Mouse (Mus musculus): Measurements from ENCODE around the gene Vrk1. TPM values are rescaled to one million over a fixed set of nuclear protein-coding genes. Genes with fewer than 3 reads are reported as not detected.

Vrk1 gene
- polyA plus RNA-seq, 1 experiment from 2014 or later, result 37.1 TPM

- no peak for ATAC-seq (ENCODE audit: insufficient number of reproducible peaks, insufficient read depth, low FRiP score, low read depth)
These were observed 42.2 kb upstream of the Vrk1 start for GRCm38 (mm10) chr12:105967806-105968205.

DNA sequence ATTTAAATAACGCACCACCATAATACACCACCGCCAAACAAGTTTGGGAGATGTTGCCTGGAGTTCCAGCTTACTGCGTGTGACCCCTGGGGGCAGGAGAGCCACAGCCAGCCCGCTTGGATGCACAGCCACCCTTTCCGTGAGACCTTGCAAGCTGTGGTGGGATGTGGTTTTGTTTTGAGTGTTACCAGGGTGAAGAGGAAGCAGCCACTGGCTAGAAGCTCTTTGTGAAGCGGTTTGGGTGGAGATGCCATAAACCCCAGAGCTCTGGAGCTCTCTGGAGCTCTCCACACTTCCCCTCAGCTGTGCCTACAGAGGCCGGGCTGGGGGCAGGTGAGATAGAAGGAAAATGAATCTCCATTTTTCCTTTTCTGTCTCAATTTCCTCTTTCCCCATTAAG lies 38.8 kb upstream of the Vrk1 start:
- WGBS, result 68% methylated on average over 7 of the region's 7 CpGs
- Histone ChIP-seq H3K27me3 (ENCODE audit: control insufficient read depth, insufficient read depth, low read length) (no peaks in the 10 kb centered on the region), H3K4me3 (ENCODE audit: control insufficient read depth in 1 of 2, insufficient read depth in 1 of 2, low read depth in 1 of 2, low read length in 2 of 2) (no peak overlapping the region), H3K27ac (replicated peaks in 1 of 2; ENCODE audit: control insufficient read depth in 1 of 2, insufficient read depth in 1 of 2, low read depth in 2 of 2, low read length in 2 of 2) (no peak overlapping the region), H3K4me1 (ENCODE audit: control insufficient read depth in 2 of 2, insufficient read depth in 2 of 2, low read length in 2 of 2) (peaks cover 3 to 6% of the 10 kb centered on the region in 2 experiments; a peak in 3 of 4 replicates), H3K9ac (ENCODE audit: low read length) (no peak overlapping the region), H3K9me3 (ENCODE audit: control insufficient read depth, low read length) (0 out of 2 replicates have a peak, but pooled peaks cover 4% of the 10 kb centered on the region), H3K36me3 (ENCODE audit: control insufficient read depth, insufficient read depth, low read length) (no peaks in the 10 kb centered on the region), H3K4me2 (ENCODE audit: low read length) (no peak overlapping the region)
- no peak for ATAC-seq (ENCODE audit: insufficient number of reproducible peaks, insufficient read depth, low FRiP score, low read depth)

More at GRCm38 (mm10) chr12:105967806-105968205, 42.2 kb upstream of the Vrk1 start:
- Histone ChIP-seq H3K27me3 (ENCODE audit: control insufficient read depth, insufficient read depth, low read length) (no peaks in the 10 kb centered on the region), H3K27ac (replicated peaks in 1 of 2; ENCODE audit: control insufficient read depth in 1 of 2, insufficient read depth in 1 of 2, low read depth in 2 of 2, low read length in 2 of 2) (no peak overlapping the region), H3K36me3 (ENCODE audit: control insufficient read depth, insufficient read depth, low read length) (no peaks in the 10 kb centered on the region), H3K4me2 (ENCODE audit: low read length) (peak overlapping the region; percentile 62), H3K9ac (ENCODE audit: low read length) (no peak overlapping the region), H3K9me3 (ENCODE audit: control insufficient read depth, low read length) (0 out of 2 replicates have a peak, but pooled peaks cover 4% of the 10 kb centered on the region), H3K4me3 (ENCODE audit: control insufficient read depth in 1 of 2, insufficient read depth in 1 of 2, low read depth in 1 of 2, low read length in 2 of 2) (peak overlapping the region; percentile 24 to 39), H3K4me1 (ENCODE audit: control insufficient read depth in 2 of 2, insufficient read depth in 2 of 2, low read length in 2 of 2) (peaks cover 3 to 6% of the 10 kb centered on the region in 2 experiments; a peak in 3 of 4 replicates)
- 9% methylated on average over 18 of the region's 18 CpGs for WGBS

GRCm38 (mm10) chr12:105972673-105973072 lies 37.4 kb upstream of the Vrk1 start:
- no peak overlapping the region for H3K4me2 ChIP-seq (ENCODE audit: low read length)
- ATAC-seq (ENCODE audit: insufficient number of reproducible peaks, insufficient read depth, low FRiP score, low read depth), result no peak

DNA sequence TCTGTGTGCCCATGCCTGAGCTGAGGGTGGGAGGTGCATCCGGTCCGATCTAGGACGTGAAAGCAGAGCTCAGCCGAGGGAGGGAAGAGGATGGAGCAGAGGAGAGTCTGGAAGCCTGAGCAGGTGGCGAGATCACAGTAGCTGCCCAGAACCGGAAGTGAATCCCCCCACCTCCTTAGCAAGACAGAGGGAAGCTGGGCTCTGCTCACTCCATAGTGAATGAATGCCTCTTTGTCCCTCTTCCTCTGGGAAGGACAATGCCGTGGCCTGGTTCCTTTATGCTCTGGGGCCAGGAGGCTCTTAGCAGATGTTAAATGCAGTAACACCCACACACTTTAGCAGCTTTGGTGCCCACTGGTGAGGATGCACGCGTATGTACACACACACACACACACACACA lies 36.3 kb upstream of the Vrk1 start:
- 55% methylated on average over 9 of the region's 9 CpGs for WGBS

More at GRCm38 (mm10) chr12:105972673-105973072, 37.4 kb upstream of the Vrk1 start:
- Histone ChIP-seq H3K27me3 (ENCODE audit: control insufficient read depth, insufficient read depth, low read length) (no peaks in the 10 kb centered on the region), H3K9me3 (ENCODE audit: control insufficient read depth, low read length) (0 out of 2 replicates have a peak, but pooled peaks cover 4% of the 10 kb centered on the region), H3K27ac (replicated peaks in 1 of 2; ENCODE audit: control insufficient read depth in 1 of 2, insufficient read depth in 1 of 2, low read depth in 2 of 2, low read length in 2 of 2) (no peak overlapping the region), H3K4me3 (ENCODE audit: control insufficient read depth in 1 of 2, insufficient read depth in 1 of 2, low read depth in 1 of 2, low read length in 2 of 2) (no peak overlapping the region), H3K9ac (ENCODE audit: low read length) (no peak overlapping the region), H3K36me3 (ENCODE audit: control insufficient read depth, insufficient read depth, low read length) (no peaks in the 10 kb centered on the region), H3K4me1 (ENCODE audit: control insufficient read depth in 2 of 2, insufficient read depth in 2 of 2, low read length in 2 of 2) (peaks cover under 1 to 2% of the 10 kb centered on the region in 2 experiments; a peak in 3 of 4 replicates)
- 85% methylated on average over 8 of the region's 8 CpGs for WGBS

GRCm38 (mm10) chr12:105974107-105974506 lies 35.9 kb upstream of the Vrk1 start:
- Histone ChIP-seq H3K4me2 (ENCODE audit: low read length) (no peak overlapping the region), H3K4me1 (ENCODE audit: control insufficient read depth in 2 of 2, insufficient read depth in 2 of 2, low read length in 2 of 2) (no peaks in the 10 kb centered on the region; a peak in 1 of 4 replicates), H3K36me3 (ENCODE audit: control insufficient read depth, insufficient read depth, low read length) (no peaks in the 10 kb centered on the region), H3K9me3 (ENCODE audit: control insufficient read depth, low read length) (0 out of 2 replicates have a peak, but pooled peaks cover 4% of the 10 kb centered on the region), H3K27ac (replicated peaks in 1 of 2; ENCODE audit: control insufficient read depth in 1 of 2, insufficient read depth in 1 of 2, low read depth in 2 of 2, low read length in 2 of 2) (no peak overlapping the region), H3K27me3 (ENCODE audit: control insufficient read depth, insufficient read depth, low read length) (no peaks in the 10 kb centered on the region), H3K9ac (ENCODE audit: low read length) (no peak overlapping the region), H3K4me3 (ENCODE audit: control insufficient read depth in 1 of 2, insufficient read depth in 1 of 2, low read depth in 1 of 2, low read length in 2 of 2) (no peak overlapping the region)
- 66% methylated on average over 5 of the region's 5 CpGs for WGBS
- no peak; the same call in 1 of the 2 replicates for ATAC-seq (ENCODE audit: insufficient number of reproducible peaks, insufficient read depth, low FRiP score, low read depth)

More for the DNA sequence above, 36.3 kb upstream of the Vrk1 start:
- Histone ChIP-seq H3K4me2 (ENCODE audit: low read length) (no peak overlapping the region), H3K27ac (replicated peaks in 1 of 2; ENCODE audit: control insufficient read depth in 1 of 2, insufficient read depth in 1 of 2, low read depth in 2 of 2, low read length in 2 of 2) (no peak overlapping the region), H3K9me3 (ENCODE audit: control insufficient read depth, low read length) (0 out of 2 replicates have a peak, but pooled peaks cover 4% of the 10 kb centered on the region), H3K4me1 (ENCODE audit: control insufficient read depth in 2 of 2, insufficient read depth in 2 of 2, low read length in 2 of 2) (no peaks in the 10 kb centered on the region; a peak in 1 of 4 replicates), H3K4me3 (ENCODE audit: control insufficient read depth in 1 of 2, insufficient read depth in 1 of 2, low read depth in 1 of 2, low read length in 2 of 2) (no peak overlapping the region), H3K27me3 (ENCODE audit: control insufficient read depth, insufficient read depth, low read length) (no peaks in the 10 kb centered on the region), H3K9ac (ENCODE audit: low read length) (no peak overlapping the region), H3K36me3 (ENCODE audit: control insufficient read depth, insufficient read depth, low read length) (no peaks in the 10 kb centered on the region)
- ATAC-seq (ENCODE audit: insufficient number of reproducible peaks, insufficient read depth, low FRiP score, low read depth), result no peak; the same call in 1 of the 2 replicates

DNA sequence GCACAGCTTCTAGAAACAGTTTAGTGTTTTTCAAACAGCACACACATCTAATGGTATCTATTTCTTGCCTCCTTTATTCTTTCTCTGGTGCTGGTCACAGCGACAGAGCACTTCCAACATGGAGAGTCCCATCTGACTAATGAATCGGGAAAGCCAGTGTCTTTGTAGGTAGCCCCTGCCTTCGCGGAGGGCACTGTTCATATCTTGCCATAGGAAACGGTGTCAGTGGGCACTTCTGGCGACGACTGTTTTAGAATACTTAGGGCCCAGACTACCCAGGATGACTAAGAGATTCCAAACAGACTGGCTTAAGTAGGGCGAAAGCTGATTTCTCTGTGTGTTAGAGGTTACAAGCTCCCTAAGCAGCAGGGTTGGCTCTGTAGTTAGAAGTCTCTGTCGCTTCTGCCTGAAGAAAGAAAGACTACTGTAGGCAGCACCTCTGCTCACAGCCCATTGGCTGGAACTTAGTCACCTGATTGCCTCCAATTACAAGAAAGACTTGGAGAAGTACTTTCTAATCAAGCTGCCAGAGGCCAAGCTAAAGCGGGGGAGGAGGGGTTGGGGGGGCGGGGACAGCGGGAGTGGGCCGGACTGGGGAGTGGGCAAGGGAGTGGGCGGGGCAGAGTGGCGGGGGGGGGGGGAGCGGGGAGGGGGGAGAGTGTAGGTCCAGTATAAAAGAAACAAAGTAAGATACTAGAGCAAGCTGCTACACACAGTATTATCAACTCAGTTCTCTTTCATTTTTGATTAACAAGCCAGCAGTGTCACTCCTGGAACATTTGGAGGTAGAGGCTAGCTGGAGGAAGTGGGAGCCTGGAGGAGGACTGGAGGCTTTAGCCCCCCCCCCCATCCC lies 28.7 kb upstream of the Vrk1 start:
- H3K27me3 ChIP-seq (ENCODE audit: control insufficient read depth, insufficient read depth, low read length), result no peaks in the 10 kb centered on the region
- H3K36me3 ChIP-seq (ENCODE audit: control insufficient read depth, insufficient read depth, low read length), result no peaks in the 10 kb centered on the region
- H3K9me3 ChIP-seq (ENCODE audit: control insufficient read depth, low read length), result peaks cover 6% of the 10 kb centered on the region
- peak overlapping the region in 1 of 2 experiments; percentile 48; a peak in 1 of 4 replicates for H3K27ac ChIP-seq (replicated peaks in 1 of 2; ENCODE audit: control insufficient read depth in 1 of 2, insufficient read depth in 1 of 2, low read depth in 2 of 2, low read length in 2 of 2)
- H3K4me1 ChIP-seq (ENCODE audit: control insufficient read depth in 2 of 2, insufficient read depth in 2 of 2, low read length in 2 of 2), result no peaks in the 10 kb centered on the region
- H3K4me2 ChIP-seq (ENCODE audit: low read length), result peak overlapping the region; percentile 52
- H3K9ac ChIP-seq (ENCODE audit: low read length), result peak overlapping the region; percentile 14; the same call in 1 of the 2 replicates
- peak overlapping the region; percentile 16 to 25; a peak in 3 of 4 replicates for H3K4me3 ChIP-seq (ENCODE audit: control insufficient read depth in 1 of 2, insufficient read depth in 1 of 2, low read depth in 1 of 2, low read length in 2 of 2)
- WGBS, result 12% methylated on average over 12 of the region's 16 CpGs
- ATAC-seq (ENCODE audit: insufficient number of reproducible peaks, insufficient read depth, low FRiP score, low read depth), result 0 out of 2 replicates have a peak, but pooled peaks have one; percentile 31

DNA sequence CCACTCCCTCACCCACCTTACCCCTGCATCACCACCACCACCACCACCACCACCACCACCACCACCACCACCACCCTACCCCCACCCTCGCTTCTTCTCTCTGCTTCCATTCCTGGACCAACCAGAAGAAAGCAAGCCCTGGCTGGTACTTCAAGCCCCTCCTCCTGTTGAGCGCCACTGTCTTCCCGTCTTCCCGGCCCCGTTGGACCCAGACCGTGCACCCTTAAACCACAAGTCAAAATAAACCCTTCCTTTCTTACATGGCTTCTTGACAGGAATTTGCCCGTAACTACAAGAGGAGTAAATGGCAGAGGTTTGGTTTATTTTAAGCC lies 28.1 kb upstream of the Vrk1 start:
- Histone ChIP-seq H3K4me2 (ENCODE audit: low read length) (peak overlapping the region; percentile 52), H3K36me3 (ENCODE audit: control insufficient read depth, insufficient read depth, low read length) (no peaks in the 10 kb centered on the region), H3K9me3 (ENCODE audit: control insufficient read depth, low read length) (peaks cover 6% of the 10 kb centered on the region), H3K4me3 (ENCODE audit: control insufficient read depth in 1 of 2, insufficient read depth in 1 of 2, low read depth in 1 of 2, low read length in 2 of 2) (no peak overlapping the region), H3K4me1 (ENCODE audit: control insufficient read depth in 2 of 2, insufficient read depth in 2 of 2, low read length in 2 of 2) (no peaks in the 10 kb centered on the region), H3K9ac (ENCODE audit: low read length) (no peak overlapping the region), H3K27me3 (ENCODE audit: control insufficient read depth, insufficient read depth, low read length) (no peaks in the 10 kb centered on the region), H3K27ac (replicated peaks in 1 of 2; ENCODE audit: control insufficient read depth in 1 of 2, insufficient read depth in 1 of 2, low read depth in 2 of 2, low read length in 2 of 2) (no peak overlapping the region)
- WGBS, result 70% methylated on average over 6 of the region's 7 CpGs
- no peak; the same call in 1 of the 2 replicates for ATAC-seq (ENCODE audit: insufficient number of reproducible peaks, insufficient read depth, low FRiP score, low read depth)
